Mouse (Mus musculus): Measurements from ENCODE around the gene Amelx. TPM values are rescaled to one million over a fixed set of nuclear protein-coding genes. Genes with fewer than 3 reads are reported as not detected.
A peak's percentile ranks its signal among the peaks of the same experiment; 100 is the strongest.

Gene Amelx
- total RNA-seq (2022) = not detected

DNA sequence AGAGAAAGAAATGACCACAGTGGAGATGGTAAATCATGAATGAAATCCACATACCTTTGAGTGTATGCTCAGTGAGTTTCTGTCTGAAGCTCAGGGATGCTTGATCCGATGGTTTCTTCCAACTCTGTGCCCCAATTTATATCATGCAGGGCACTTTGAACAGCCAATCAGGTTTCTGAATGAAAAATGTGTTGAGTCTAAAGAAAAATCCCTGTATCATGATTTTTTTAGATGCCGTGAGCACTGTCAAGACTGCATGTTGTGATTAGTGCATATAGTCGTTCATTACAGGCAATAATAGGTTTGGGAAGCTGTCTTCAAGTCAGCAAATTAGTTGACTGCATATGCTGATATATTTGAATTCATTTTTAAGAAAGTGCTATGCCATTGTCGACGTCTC lies at the start of gene Amelx:
TSS of gene Amelx (minus strand) at position 101 of the 400 bp plus-strand sequence.
- DNase-seq (ENCODE audit: low spot score in 2 of 2) = no peak

DNA sequence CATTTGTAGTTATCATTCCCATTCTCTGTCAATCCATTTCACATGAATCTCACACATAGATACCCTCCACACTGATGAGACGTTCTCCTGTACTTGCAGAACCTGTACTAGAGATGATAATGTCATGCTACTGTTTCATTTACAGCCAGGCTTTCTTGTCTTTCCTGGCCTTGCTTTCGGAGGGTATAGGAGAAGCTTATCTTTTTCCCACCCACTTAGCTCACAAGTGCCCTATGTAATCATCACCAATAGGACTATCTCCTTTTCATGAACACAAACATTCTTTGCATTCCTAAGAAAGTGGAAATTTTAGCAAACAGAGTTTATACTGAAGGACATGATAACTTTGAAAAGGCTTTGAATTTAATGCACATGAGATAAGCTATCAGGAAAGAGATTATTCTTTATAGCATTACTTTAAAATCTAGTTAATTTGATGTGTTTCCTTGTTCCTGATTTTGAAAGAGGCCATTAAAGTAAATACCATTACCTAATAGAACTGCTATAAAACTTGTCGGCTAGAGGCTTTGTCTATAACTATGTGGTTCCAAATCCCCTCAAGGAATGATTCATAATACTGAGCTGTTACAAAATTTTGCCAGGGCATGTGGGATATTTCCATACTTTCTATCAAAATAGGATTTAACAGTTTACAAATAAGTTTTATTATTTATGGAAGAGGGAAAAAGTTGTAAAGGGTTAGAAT lies 35.5 kb upstream of the Amelx start:
- no peak for DNase-seq (ENCODE audit: low spot score in 2 of 2)

- no peak for DNase-seq (ENCODE audit: low spot score in 2 of 2)
Measured at GRCm38 (mm10) chrX:169220064-169220463, 33.1 kb upstream of the Amelx start.

GRCm38 (mm10) chrX:169210019-169210418 lies 23.0 kb upstream of the Amelx start:
- DNase-seq (ENCODE audit: low spot score in 2 of 2) = no peak

- DNase-seq (ENCODE audit: low spot score in 2 of 2) = no peak
Measured at GRCm38 (mm10) chrX:169178634-169179033, 8.4 kb downstream of the Amelx start.

DNA sequence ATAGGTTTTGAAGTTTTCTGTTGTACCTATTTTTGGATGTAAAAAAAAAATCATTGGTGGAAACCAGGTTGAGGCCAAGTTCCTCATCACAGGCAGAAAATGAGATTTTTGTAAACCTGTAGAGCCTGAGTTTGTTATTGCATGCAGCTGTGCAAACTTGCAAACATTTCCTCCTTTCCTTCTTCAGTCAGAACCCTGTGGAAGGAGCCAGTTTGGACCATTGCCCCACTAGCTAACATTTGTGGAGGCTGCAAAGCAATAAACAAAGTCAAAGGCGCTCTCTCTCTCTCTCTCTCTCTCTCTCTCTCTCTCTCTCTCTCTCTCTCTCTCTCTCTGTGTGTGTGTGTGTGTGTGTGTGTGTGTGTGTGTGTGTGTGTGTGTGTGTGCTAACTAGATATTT lies 13.2 kb downstream of the Amelx start:
- DNase-seq (ENCODE audit: low spot score in 2 of 2) = peak in 1 of 2 experiments; percentile 23

DNA sequence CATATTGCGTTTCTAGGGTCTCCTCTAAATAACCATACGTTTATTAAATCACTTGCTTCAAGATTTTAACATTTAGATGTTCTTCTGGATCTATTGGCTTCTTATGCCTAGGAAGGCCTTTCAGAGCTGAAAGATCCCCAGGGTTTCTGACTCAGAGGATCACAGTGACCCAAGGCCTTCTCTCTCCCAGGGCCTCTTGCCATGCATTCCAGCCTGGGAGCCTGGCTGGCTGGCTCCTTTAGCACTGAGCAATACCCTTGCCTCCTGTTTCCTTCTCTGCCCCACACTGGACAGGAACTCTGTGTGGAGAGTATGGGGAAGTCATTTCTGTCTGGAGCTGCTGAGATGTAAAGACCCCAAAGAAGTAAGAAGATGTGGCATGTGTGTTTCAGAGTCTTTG lies 16.0 kb downstream of the Amelx start:
- DNase-seq (ENCODE audit: low spot score in 2 of 2) = no peak

GRCm38 (mm10) chrX:169158385-169158784 lies 28.6 kb downstream of the Amelx start:
- no peak for DNase-seq (ENCODE audit: low spot score in 2 of 2)

DNA sequence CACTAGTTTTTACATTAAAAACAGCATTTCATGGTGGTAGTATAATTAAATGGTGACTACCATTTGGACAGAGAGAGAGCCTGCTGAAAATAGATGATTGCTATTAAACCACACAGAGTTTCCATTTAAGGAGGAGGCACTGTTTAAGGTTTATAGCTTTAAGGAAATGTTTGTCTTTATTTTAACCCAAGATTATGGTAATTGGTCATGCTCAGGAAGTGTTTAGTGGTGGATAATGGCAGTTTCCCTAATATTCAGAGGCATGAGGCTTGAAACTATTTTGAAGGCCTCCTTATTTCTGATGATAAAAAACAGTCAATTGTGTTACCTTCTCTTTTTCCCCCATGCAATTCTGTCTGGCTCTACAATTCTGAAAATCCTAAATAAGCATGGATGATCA lies 33.2 kb downstream of the Amelx start:
- DNase-seq (ENCODE audit: low spot score in 2 of 2) = no peak

DNA sequence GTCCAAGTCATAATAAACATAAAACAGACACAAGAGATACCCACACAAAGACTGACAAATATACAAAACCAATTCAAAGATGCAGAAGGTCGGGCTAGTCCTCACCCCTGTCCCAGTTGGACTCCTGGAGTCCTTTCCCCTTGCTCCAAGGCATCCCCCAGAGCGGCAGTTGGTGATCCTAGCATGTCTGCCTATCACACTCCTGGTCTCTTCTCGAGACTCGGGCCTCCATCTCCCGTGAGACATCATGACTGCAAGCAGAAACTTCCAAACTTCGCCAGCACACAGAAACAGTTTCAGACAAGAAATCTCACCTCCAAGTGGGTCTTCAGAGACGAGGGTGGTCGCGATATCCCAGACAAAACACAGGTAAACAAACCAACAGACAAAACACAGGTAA lies 46.5 kb downstream of the Amelx start:
- DNase-seq (ENCODE audit: low spot score in 2 of 2) = no peak

DNA sequence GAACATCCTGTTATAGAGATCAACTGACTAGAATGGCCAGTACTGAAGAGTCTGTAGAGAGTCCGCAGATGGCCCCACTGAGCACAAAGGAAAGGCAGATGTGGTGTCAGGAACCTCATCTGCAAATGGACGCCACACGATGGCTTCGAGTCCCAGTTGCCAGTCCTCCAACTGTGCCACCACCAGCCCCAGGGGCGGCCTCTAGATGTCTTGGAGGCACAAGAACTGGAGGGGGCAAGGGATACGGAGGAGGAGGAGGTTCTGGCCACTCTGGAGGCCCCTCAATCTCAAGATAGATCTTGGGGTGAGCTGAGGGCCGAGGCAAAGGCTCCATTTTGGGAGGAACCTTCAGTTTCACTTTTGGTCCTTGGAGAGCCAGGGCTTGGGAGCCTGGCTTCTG lies 47.2 kb downstream of the Amelx start:
- no peak for DNase-seq (ENCODE audit: low spot score in 2 of 2)

Other genes with a start within 250 kb of the Amelx start
- 10 to 100 TPM; 21.3 to 30.3 (median 26.8) TPM for gene Hccs, start 133.2 kb upstream of the Amelx start, total RNA-seq (2022)